Mouse (Mus musculus): ENCODE data around the gene Lrrc8e.

DNA sequence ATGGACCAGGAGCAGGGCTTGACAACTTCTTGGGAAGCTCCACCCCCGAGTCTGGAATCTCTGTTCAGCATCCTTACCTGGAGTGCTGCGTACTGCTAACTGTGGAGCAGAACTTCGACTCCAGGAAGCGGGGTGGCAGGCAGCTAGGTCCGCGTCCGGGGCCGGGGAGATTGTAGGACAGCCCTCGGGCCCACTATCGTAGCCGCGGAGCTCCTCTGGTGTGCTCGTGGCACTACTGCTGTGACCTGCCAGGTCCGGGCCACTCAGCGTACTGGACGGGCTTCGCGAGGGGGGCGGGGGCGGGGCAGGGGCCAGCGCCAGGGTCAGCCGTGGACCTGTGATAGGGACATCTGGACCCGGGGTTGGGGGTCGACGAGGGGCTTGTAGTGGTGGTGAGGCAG lies 13.8 kb upstream of the Lrrc8e start:
- TF ChIP-seq CTCF (IDR thresholded peaks at IDR 0.05; ENCODE audit: low read depth, low read length) (no peak), POLR2A (IDR thresholded peaks at IDR 0.05; ENCODE audit: insufficient read depth, low read length) (no peak)
